Mouse (Mus musculus) bone marrow, adult 2 months (tissue): ENCODE results near the gene Rpl3l.

Experiments
- CTCF ChIP-seq: fragments of 200-500 bp; IDR thresholded peaks from 2 replicates; pipeline ENCODE4 v1.5.1; 2011; ENCODE audit warnings: low read length, control low read depth; ENCODE audit not compliant: control insufficient read depth, insufficient read depth
- POLR2A ChIP-seq: fragments of 200-500 bp; IDR thresholded peaks from 2 replicates; pipeline ENCODE4 v1.6.1; 2011; ENCODE audit warnings: low read depth, mild to moderate bottlenecking, control low read depth, low read length, borderline replicate concordance; ENCODE audit not compliant: control insufficient read depth

DNA sequence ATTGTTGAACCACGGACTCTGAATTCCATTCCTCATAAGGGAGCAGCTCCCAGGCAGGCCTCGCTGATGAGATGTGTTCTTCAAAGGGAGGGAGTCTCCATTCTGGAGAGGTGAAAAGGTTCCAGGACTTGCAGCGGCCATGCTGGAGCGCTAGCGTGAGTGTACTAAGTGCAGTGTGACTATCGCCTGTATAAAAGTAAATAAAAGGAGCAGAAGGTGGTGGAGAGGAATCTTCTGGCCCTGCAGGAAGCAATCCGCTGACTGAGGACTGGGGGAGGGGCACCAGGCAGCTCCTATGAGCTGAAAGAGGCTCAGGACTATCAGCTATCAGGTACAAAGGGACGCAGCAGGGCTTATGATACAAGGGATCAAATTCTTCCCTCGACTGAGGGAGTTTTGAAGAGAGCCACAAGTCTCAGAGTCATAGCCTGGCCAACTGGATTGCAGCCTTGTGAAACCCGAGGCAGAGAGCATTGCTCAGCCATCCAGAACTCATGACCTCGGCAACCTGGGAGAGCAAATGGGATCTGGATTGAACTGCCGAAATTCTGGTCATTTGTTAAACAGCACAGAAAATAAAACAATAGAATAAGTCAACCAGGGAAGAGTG lies 38.8 kb downstream of the Rpl3l start:
- TF ChIP-seq POLR2A (no peak), CTCF (no peak)
